Comparison of ENCODE assay signal across 26 mouse cellular contexts in the genomic region with DNA sequence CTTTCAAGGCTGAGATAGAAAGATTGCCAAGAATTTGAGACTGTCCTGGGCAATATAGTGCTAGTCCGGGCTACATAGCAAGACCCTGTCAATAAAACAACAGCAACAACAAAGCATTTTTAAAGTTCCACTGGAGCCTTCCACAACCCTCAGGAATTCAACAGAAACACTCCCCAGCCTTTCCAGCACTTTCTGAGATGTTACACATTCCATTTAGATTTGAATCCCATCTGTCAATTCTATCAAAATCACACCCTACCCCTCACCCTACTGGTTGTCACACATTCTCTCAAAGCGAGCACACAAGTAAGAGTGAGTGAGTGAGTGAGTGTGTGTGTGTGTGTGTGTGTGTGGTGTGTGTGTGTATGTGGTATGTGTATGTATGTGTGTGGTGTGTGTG. TPM values are rescaled to one million over a fixed set of nuclear protein-coding genes. Genes with fewer than 3 reads are reported as not detected.
"Had no signal": no experiment of that assay in that cellular context is flagged by ENCODE, and none has a peak within 500 bp of the region (broad histone marks: within the 10 kb centered on the region; RNA-seq: fewer than 3 reads in every experiment).

No protein-coding gene starts in this region.

- H3K27me3 ChIP-seq: stomach, embryonic 15.5 days had no signal

- H3K27ac ChIP-seq: layer of hippocampus, adult 2 months; left cerebral cortex, adult 2 months; liver, embryonic 13.5 days; midbrain, embryonic 10.5 days; midbrain, embryonic 13.5 days; neural tube, embryonic 13.5 days; stomach, embryonic 15.5 days had no signal

- H3K4me2 ChIP-seq: liver, embryonic 13.5 days; lung, embryonic 14.5 days; midbrain, embryonic 13.5 days; neural tube, embryonic 13.5 days; stomach, embryonic 15.5 days had no signal

- H3K4me3 ChIP-seq: layer of hippocampus, adult 2 months; left cerebral cortex, adult 2 months; liver, embryonic 13.5 days; megakaryocyte, embryonic 14.5 days; midbrain, embryonic 10.5 days; midbrain, embryonic 13.5 days; myocyte; neural tube, embryonic 13.5 days; stomach, embryonic 15.5 days had no signal

- DNase-seq: kidney, postnatal 14 days; kidney, postnatal 4 days; layer of hippocampus, adult 9-11 months; liver, embryonic 13.5 days; lung, embryonic 14.5 days; lung, postnatal 10 days; lung, postnatal 36 days; retina, postnatal 1 day; right cerebral cortex, postnatal 25 days; spleen, adult 18-20 months; thymus, postnatal 25 days had no signal

- ATAC-seq: midbrain, embryonic 13.5 days; midbrain, embryonic 16.5 days had no signal

- H3K36me3 ChIP-seq: liver, embryonic 13.5 days; midbrain, embryonic 10.5 days; midbrain, embryonic 13.5 days; neural tube, embryonic 13.5 days; stomach, embryonic 15.5 days had no signal

- H3K9me3 ChIP-seq: liver, embryonic 13.5 days; midbrain, embryonic 10.5 days; midbrain, embryonic 13.5 days; neural tube, embryonic 13.5 days; stomach, embryonic 15.5 days had no signal

- H3K9ac ChIP-seq: liver, embryonic 13.5 days; lung, embryonic 14.5 days; midbrain, embryonic 13.5 days; neural tube, embryonic 13.5 days; stomach, embryonic 15.5 days had no signal

RNA-seq across cellular contexts. Expression of a gene that starts 44.8 kb away (rescaled TPM):
- total RNA-seq: layer of hippocampus, adult 2 months; layer of hippocampus, postnatal 25 days; left cerebral cortex, adult 2 months; left cerebral cortex, postnatal 10 days; left cerebral cortex, postnatal 36 days; liver, adult 2 months; neutrophil, adult 5-6 weeks had no signal
- polyA plus RNA-seq: liver, adult 2 months; liver, embryonic 16.5 days had no signal
